Mouse (Mus musculus): ENCODE measurements around the gene Syngap1.

DNA sequence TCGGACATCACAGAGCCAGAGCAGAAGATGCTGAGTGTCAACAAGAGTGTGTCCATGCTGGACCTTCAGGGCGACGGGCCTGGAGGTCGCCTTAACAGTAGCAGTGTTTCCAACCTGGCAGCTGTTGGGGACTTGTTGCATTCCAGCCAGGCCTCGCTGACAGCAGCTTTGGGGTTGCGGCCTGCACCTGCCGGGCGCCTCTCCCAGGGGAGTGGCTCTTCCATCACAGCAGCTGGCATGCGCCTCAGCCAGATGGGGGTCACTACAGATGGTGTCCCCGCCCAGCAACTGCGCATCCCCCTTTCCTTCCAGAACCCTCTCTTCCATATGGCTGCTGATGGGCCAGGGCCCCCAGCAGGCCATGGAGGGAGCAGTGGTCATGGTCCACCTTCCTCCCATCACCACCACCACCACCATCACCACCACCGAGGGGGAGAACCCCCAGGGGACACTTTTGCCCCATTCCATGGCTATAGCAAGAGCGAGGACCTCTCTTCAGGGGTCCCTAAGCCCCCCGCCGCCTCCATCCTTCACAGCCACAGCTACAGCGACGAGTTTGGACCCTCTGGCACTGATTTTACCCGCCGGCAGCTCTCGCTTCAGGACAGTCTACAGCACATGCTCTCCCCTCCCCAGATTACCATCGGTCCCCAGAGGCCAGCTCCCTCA lies 20.7 kb downstream of the Syngap1 start:
- TF ChIP-seq GATA1 (IDR thresholded peaks at IDR 0.05; ENCODE audit: borderline replicate concordance, low read length) (no peak), FLI1 (IDR thresholded peaks at IDR 0.05; ENCODE audit: low read length) (no peak)

All from megakaryocyte, embryonic 14.5 days (primary cell).